Mouse (Mus musculus) heart, postnatal 0 days (tissue): ENCODE results near the gene Chd8.

ENCODE experiments used
- CTCF ChIP-seq: IDR thresholded peaks from 2 replicates; pipeline ENCODE4 v1.5.1; 2016; ENCODE audit warnings: antibody characterized with exemption, control low read depth, low read depth
- EP300 ChIP-seq: IDR thresholded peaks from 2 replicates; pipeline ENCODE4 v1.6.1; 2016; ENCODE audit warnings: antibody characterized with exemption, low read depth

GRCm38 (mm10) chr14:52199412-52199811 lies 58.2 kb downstream of the Chd8 start:
- TF ChIP-seq CTCF: no peak
- no peak for TF ChIP-seq EP300
